Mouse (Mus musculus) kidney, embryonic 15.5 days (tissue): ENCODE measurements at regions not wholly inside any gene's neighbourhood (a gene's known extent, or its start where the extent isn't known, plus 50 kb on each side); places are given as distances from the start of the nearest gene placed in this dataset.

Experiments used
- ATAC-seq: fragments of 200-750 bp; cut with Nextera tagmentation; replicated peaks from 2 replicates; pipeline ENCODE4 v1.8.0; 2017; ENCODE audit warnings: moderate TSS enrichment; ENCODE audit not compliant: low FRiP score
- H3K27ac ChIP-seq: fragments of 300-500 bp; sonication (generic); 2 replicates; pipeline ENCODE4 v1.5.1; 2015; ENCODE audit warnings: mild to moderate bottlenecking, inconsistent platforms
- H3K27me3 ChIP-seq: fragments of 300-500 bp; sonication (generic); 2 replicates; pipeline ENCODE4 v1.6.1; 2015; ENCODE audit warnings: inconsistent platforms
- H3K36me3 ChIP-seq: fragments of 300-500 bp; sonication (generic); 2 replicates; pipeline ENCODE4 v1.6.1; 2015; ENCODE audit warnings: inconsistent platforms
- H3K4me1 ChIP-seq: fragments of 300-500 bp; sonication (generic); 2 replicates; pipeline ENCODE4 v1.6.1; 2015; ENCODE audit warnings: inconsistent platforms
- H3K4me2 ChIP-seq: fragments of 300-500 bp; sonication (generic); 2 replicates; pipeline ENCODE4 v1.6.1; 2015; ENCODE audit warnings: moderate library complexity, mild to moderate bottlenecking, inconsistent platforms
- H3K4me3 ChIP-seq: fragments of 300-500 bp; sonication (generic); replicated peaks from 2 replicates; pipeline ENCODE4 v1.5.1; 2015; ENCODE audit warnings: mild to moderate bottlenecking, inconsistent platforms
- H3K9ac ChIP-seq: fragments of 300-500 bp; sonication (generic); 2 replicates; pipeline ENCODE4 v1.6.1; 2015; ENCODE audit warnings: mild to moderate bottlenecking, inconsistent platforms
- H3K9me3 ChIP-seq: fragments of 300-500 bp; sonication (generic); replicated peaks from 2 replicates; pipeline ENCODE4 v1.6.1; 2016; ENCODE audit warnings: inconsistent platforms
- WGBS: fragments of 180-500 bp; shearing (Covaris S2); methylation state at CpG from one replicate; pipeline ENCODE4 v1.1.7; 2015; ENCODE audit warnings: mixed read lengths; 5-methylcytosine and 5-hydroxymethylcytosine counted together

- Histone ChIP-seq H3K36me3 (no peaks in the 10 kb centered on the region), H3K27ac (no peak overlapping the region), H3K4me2 (no peak overlapping the region), H3K4me1 (no peaks in the 10 kb centered on the region), H3K4me3 (no peak overlapping the region), H3K9me3 (no peaks in the 10 kb centered on the region), H3K27me3 (no peaks in the 10 kb centered on the region), H3K9ac (no peak overlapping the region)
- ATAC-seq = no peak
- 88% methylated on average over 3 of the region's 3 CpGs for WGBS
These were observed 51.7 kb upstream of the Lin7a start for GRCm38 (mm10) chr10:107219621-107220370.

- no peaks in the 10 kb centered on the region for H3K27me3 ChIP-seq
- no peak overlapping the region for H3K4me2 ChIP-seq
- no peak overlapping the region for H3K9ac ChIP-seq
- no peaks in the 10 kb centered on the region for H3K36me3 ChIP-seq
- H3K4me1 ChIP-seq = no peaks in the 10 kb centered on the region
- H3K4me3 ChIP-seq = no peak overlapping the region
- H3K9me3 ChIP-seq = no peaks in the 10 kb centered on the region
- no peak for ATAC-seq
- WGBS = 83% methylated on average over 2 of the region's 2 CpGs
- H3K27ac ChIP-seq = no peak overlapping the region
These were observed 51.0 kb upstream of the Lin7a start for GRCm38 (mm10) chr10:107220501-107220900.

- ATAC-seq = no peak
- Histone ChIP-seq H3K27me3 (no peaks in the 10 kb centered on the region), H3K9me3 (no peaks in the 10 kb centered on the region), H3K27ac (no peak overlapping the region), H3K36me3 (no peaks in the 10 kb centered on the region), H3K9ac (no peak overlapping the region), H3K4me1 (no peaks in the 10 kb centered on the region), H3K4me3 (no peak overlapping the region), H3K4me2 (no peak overlapping the region)
- WGBS = 66% methylated on average over 2 of the region's 2 CpGs
These were observed 50.3 kb upstream of the Lin7a start for GRCm38 (mm10) chr10:107221151-107221650.
